Comparison of ENCODE assay signal across 8 mouse cellular contexts in genomic region chr14:53505389-53505788, GRCm38 (mm10).
DNase-seq lines count a peak whose midpoint lies in the region; ATAC-seq and TF ChIP-seq lines count a peak whose summit lies in the region.
"Not testable (repeated sequence)": the region's sequence is repeated elsewhere in the genome, so short reads cannot be mapped to it uniquely, and the experiment has no call there.

No protein-coding gene starts in this region.

- peak; percentile 57 for DNase-seq in embryo, embryonic 10 days (ENCODE audit: low spot score)
- peak; percentile 19 to 36 for DNase-seq in left cerebral cortex, adult 18-20 months (ENCODE audit: low spot score in 2 of 2)
- peak; percentile 38 for DNase-seq in lung, postnatal 36 days
- DNase-seq in thymus, postnatal 10 days (ENCODE audit: low spot score in 2 of 2): peak; percentile 48 to 64

- H3K27ac ChIP-seq in intestine, postnatal 0 days (ENCODE audit: low read depth, low read length); neural tube, embryonic 15.5 days (replicated peaks): not testable (repeated sequence)

- H3K4me2 ChIP-seq in intestine, postnatal 0 days (replicated peaks; ENCODE audit: low read depth); neural tube, embryonic 15.5 days: not testable (repeated sequence)

- not testable (repeated sequence) for H3K36me3 ChIP-seq in intestine, postnatal 0 days (ENCODE audit: control insufficient read depth, insufficient read depth); neural tube, embryonic 15.5 days

- H3K9me3 ChIP-seq in intestine, postnatal 0 days (ENCODE audit: control insufficient read depth); neural tube, embryonic 15.5 days (replicated peaks): not testable (repeated sequence)

- TF ChIP-seq CTCF in intestine, postnatal 0 days (IDR thresholded peaks at IDR 0.05; ENCODE audit: low read depth): peak; percentile 60

- H3K4me1 ChIP-seq in intestine, postnatal 0 days (replicated peaks; ENCODE audit: control insufficient read depth, insufficient read depth, low read length); neural tube, embryonic 15.5 days: not testable (repeated sequence)

- H3K27me3 ChIP-seq in intestine, postnatal 0 days (replicated peaks; ENCODE audit: control insufficient read depth, insufficient read depth, low read length); neural tube, embryonic 15.5 days (replicated peaks): not testable (repeated sequence)

- ATAC-seq in activated CD4-positive, CD25-positive, alpha-beta regulatory T cell, adult 4 months: peak; percentile 43
- peak; percentile 81 for ATAC-seq in granulocyte monocyte progenitor cell, adult 5-6 weeks (replicated peaks; ENCODE audit: poor library complexity, severe bottlenecking)
- not testable (repeated sequence) for ATAC-seq in intestine, postnatal 0 days
- peak; percentile 78 for ATAC-seq in neural tube, embryonic 15.5 days (ENCODE audit: low FRiP score)

- not testable (repeated sequence) for H3K4me3 ChIP-seq in intestine, postnatal 0 days (ENCODE audit: low read depth, low read length); neural tube, embryonic 15.5 days (replicated peaks)

- 28% methylated on average over 1 of the region's 2 CpGs for WGBS in intestine, postnatal 0 days
- 67% methylated on average over 1 of the region's 2 CpGs for WGBS in neural tube, embryonic 15.5 days

- not testable (repeated sequence) for H3K9ac ChIP-seq in intestine, postnatal 0 days (ENCODE audit: low read depth, low read length); neural tube, embryonic 15.5 days (replicated peaks)
